Mouse (Mus musculus) cerebellum, adult 2 months (tissue): ENCODE data around the gene Trib2. TPM values are rescaled to one million over a fixed set of nuclear protein-coding genes. Genes with fewer than 3 reads are reported as not detected.

Source experiments
- DNase-seq, 2 experiments: peaks; one replicate each; pipeline ENCODE4 v3.0.0; 2021
- H3K27ac ChIP-seq: fragments of 200-500 bp; 2 replicates; pipeline ENCODE4 v1.5.1; 2012; ENCODE audit warnings: low read length, control low read depth, inconsistent platforms; ENCODE audit not compliant: insufficient read depth
- H3K27me3 ChIP-seq: fragments of 200-500 bp; 2 replicates; pipeline ENCODE4 v1.6.1; 2012; ENCODE audit warnings: inconsistent platforms, mild to moderate bottlenecking, low read length, moderate library complexity; ENCODE audit not compliant: control insufficient read depth, insufficient read depth
- H3K4me1 ChIP-seq: fragments of 200-500 bp; 2 replicates; pipeline ENCODE4 v1.6.1; 2011; ENCODE audit warnings: low read length; ENCODE audit not compliant: control insufficient read depth, insufficient read depth
- H3K4me3 ChIP-seq: fragments of 200-500 bp; replicated peaks from 2 replicates; pipeline ENCODE3; 2011; ENCODE audit warnings: mild to moderate bottlenecking, low read depth, low read length, control low read depth; ENCODE audit not compliant: insufficient read depth
- CTCF ChIP-seq: fragments of 200-500 bp; IDR thresholded peaks from 2 replicates; pipeline ENCODE4 v1.5.1; 2011; ENCODE audit warnings: low read depth, mild to moderate bottlenecking, control low read depth, low read length, moderate library complexity, borderline replicate concordance; ENCODE audit not compliant: insufficient read depth
- POLR2A ChIP-seq: fragments of 200-500 bp; IDR thresholded peaks from 2 replicates; pipeline ENCODE4 v1.6.1; 2011; ENCODE audit warnings: low read length, control low read depth, borderline replicate concordance; ENCODE audit not compliant: insufficient read depth
- WGBS: fragments of 180-500 bp; shearing (Covaris S2); methylation state at CpG from one replicate; pipeline ENCODE4 v1.1.7; 2018; 5-methylcytosine and 5-hydroxymethylcytosine counted together
- polyA plus RNA-seq: library from polyadenylated mRNA; depleted of rRNA; stranded (reverse); fragments of >200 nt; gene quantifications from 2 replicates; pipeline ENCODE4 v1.2.3, GENCODE M21; 2012

Trib2 gene
- polyA plus RNA-seq, 1 experiment = 29.1 TPM

- no peaks in the 10 kb centered on the region for H3K4me1 ChIP-seq
- 99% methylated on average over 5 of the region's 5 CpGs for WGBS
- DNase-seq = no peak
Measured at GRCm38 (mm10) chr12:15808186-15808800, 8.4 kb downstream of the Trib2 start.

GRCm38 (mm10) chr12:15804931-15805331 lies 11.8 kb downstream of the Trib2 start:
- H3K27me3 ChIP-seq = no peaks in the 10 kb centered on the region
- no peak overlapping the region for H3K4me3 ChIP-seq
- no peak overlapping the region for H3K27ac ChIP-seq
- H3K4me1 ChIP-seq = no peaks in the 10 kb centered on the region
- 62% methylated on average over 1 of the region's 1 CpGs for WGBS
- no peak for TF ChIP-seq CTCF
- TF ChIP-seq POLR2A = no peak
- no peak for DNase-seq

More at GRCm38 (mm10) chr12:15808186-15808800, 8.4 kb downstream of the Trib2 start:
- TF ChIP-seq POLR2A (no peak), CTCF (no peak)
- Histone ChIP-seq H3K27me3 (peaks cover 3% of the 10 kb centered on the region; the same call in 1 of the 2 replicates), H3K27ac (no peak overlapping the region), H3K4me3 (no peak overlapping the region)

GRCm38 (mm10) chr12:15803936-15804438 lies 12.7 kb downstream of the Trib2 start:
- H3K4me3 ChIP-seq = no peak overlapping the region
- 72% methylated on average over 5 of the region's 5 CpGs for WGBS
- TF ChIP-seq CTCF (no peak), POLR2A (no peak)
- no peaks in the 10 kb centered on the region for H3K27me3 ChIP-seq
- H3K4me1 ChIP-seq = no peaks in the 10 kb centered on the region
- H3K27ac ChIP-seq = no peak overlapping the region
- peak in 1 of 2 experiments; percentile 42 for DNase-seq

- no peaks in the 10 kb centered on the region for H3K4me1 ChIP-seq
- no peak for DNase-seq
- no peaks in the 10 kb centered on the region for H3K27me3 ChIP-seq
- no peak overlapping the region for H3K27ac ChIP-seq
- WGBS = 86% methylated on average over 4 of the region's 4 CpGs
- H3K4me3 ChIP-seq = no peak overlapping the region
- no peak for TF ChIP-seq CTCF
- no peak for TF ChIP-seq POLR2A
Measured at GRCm38 (mm10) chr12:15801571-15801930, 15.2 kb downstream of the Trib2 start.

- Histone ChIP-seq H3K4me1 (no peaks in the 10 kb centered on the region), H3K27me3 (no peaks in the 10 kb centered on the region), H3K4me3 (no peak overlapping the region), H3K27ac (no peak overlapping the region)
- WGBS = 35% methylated on average over 9 of the region's 9 CpGs
- DNase-seq = peak in 1 of 2 experiments; percentile 29
- TF ChIP-seq POLR2A = no peak
- TF ChIP-seq CTCF = no peak
Measured at GRCm38 (mm10) chr12:15800914-15801570, 15.7 kb downstream of the Trib2 start.

GRCm38 (mm10) chr12:15800196-15800913 lies 16.4 kb downstream of the Trib2 start:
- Histone ChIP-seq H3K27me3 (no peaks in the 10 kb centered on the region), H3K27ac (no peak overlapping the region), H3K4me1 (no peaks in the 10 kb centered on the region), H3K4me3 (no peak overlapping the region)
- 47% methylated on average over 4 of the region's 4 CpGs for WGBS
- peak in 1 of 2 experiments; percentile 39 for DNase-seq
- TF ChIP-seq CTCF (no peak), POLR2A (no peak)

- TF ChIP-seq CTCF (no peak), POLR2A (no peak)
- Histone ChIP-seq H3K27me3 (no peaks in the 10 kb centered on the region), H3K27ac (no peak overlapping the region), H3K4me3 (no peak overlapping the region), H3K4me1 (no peaks in the 10 kb centered on the region)
- 85% methylated on average over 7 of the region's 7 CpGs for WGBS
- DNase-seq = no peak
Measured at GRCm38 (mm10) chr12:15798019-15798418, 18.7 kb downstream of the Trib2 start.

- DNase-seq = no peak
- Histone ChIP-seq H3K27ac (no peak overlapping the region), H3K4me3 (no peak overlapping the region), H3K4me1 (no peaks in the 10 kb centered on the region), H3K27me3 (no peaks in the 10 kb centered on the region)
- 74% methylated on average over 3 of the region's 3 CpGs for WGBS
- no peak for TF ChIP-seq CTCF
- TF ChIP-seq POLR2A = no peak
Measured at GRCm38 (mm10) chr12:15795886-15796285, 20.8 kb downstream of the Trib2 start.
